Mouse (Mus musculus) gastrocnemius, postnatal 14 days (tissue): ENCODE results near the gene Gm8994. TPM values are rescaled to one million over a fixed set of nuclear protein-coding genes. Genes with fewer than 3 reads are reported as not detected.

Experiments used
- DNase-seq: peaks from one replicate; pipeline ENCODE4 v3.0.0; 2021; ENCODE audit warnings: mixed read lengths
- intact Hi-C: fragments of 180-260 bp; cut with DNase I; formaldehyde crosslinking; loops from one replicate; pipeline ENCODE4 v1.15.1; 2025; ENCODE audit warnings: low total_unique reads
- total RNA-seq, 2 experiments: library from RNA; stranded (reverse); gene quantifications; 2 replicates each; pipeline ENCODE4 v1.2.3; 2021

Gm8994 gene
- total RNA-seq, 2 experiments from 2014 or later, result not detected

GRCm38 (mm10) chr6:136353399-136354184 is 26.3 kb downstream of the Gm8994 start:
- DNase-seq, result peak; percentile 51

GRCm38 (mm10) chr6:136358471-136358870 is 31.1 kb downstream of the Gm8994 start:
- no peak for DNase-seq
- intact Hi-C loops, result no loop called here

More at GRCm38 (mm10) chr6:136353399-136354184, 26.3 kb downstream of the Gm8994 start:
- intact Hi-C loops, result loop anchor here (2.0 to 5.0 kb wide), 2 partner anchors 445 to 906 kb away; no protein-coding TSS in a partner anchor

- intact Hi-C loops, result no loop called here
These were observed 36.0 kb downstream of the Gm8994 start for GRCm38 (mm10) chr6:136363313-136363712.

GRCm38 (mm10) chr6:136364008-136364407 is 36.7 kb downstream of the Gm8994 start:
- intact Hi-C loops, result no loop called here
- DNase-seq, result no peak

More at GRCm38 (mm10) chr6:136363313-136363712, 36.0 kb downstream of the Gm8994 start:
- no peak for DNase-seq

- intact Hi-C loops, result no loop called here
These were observed 37.2 kb downstream of the Gm8994 start for GRCm38 (mm10) chr6:136364430-136365098.

GRCm38 (mm10) chr6:136376097-136376496 is 48.8 kb downstream of the Gm8994 start:
- intact Hi-C loops, result no loop called here
- DNase-seq, result no peak

More at GRCm38 (mm10) chr6:136364430-136365098, 37.2 kb downstream of the Gm8994 start:
- DNase-seq, result no peak

Other genes starting within 250 kb of the Gm8994 start
- gene Grin2b, start 154.0 kb upstream of the Gm8994 start, total RNA-seq, result under 1 TPM; 0.04 to 0.14 TPM
- gene E330021D16Rik, start 88.0 kb downstream of the Gm8994 start, total RNA-seq, result not detected
- 10 to 100 TPM; 32.8 to 51.9 TPM for gene Atf7ip, start 178.6 kb downstream of the Gm8994 start, total RNA-seq